Mouse (Mus musculus) hindbrain, postnatal 0 days (tissue): ENCODE measurements around the gene Wnk1. TPM values are rescaled to one million over a fixed set of nuclear protein-coding genes. Genes with fewer than 3 reads are reported as not detected.

ENCODE experiments used
- ATAC-seq: fragments of 200-750 bp; cut with Nextera tagmentation; 2 replicates; pipeline ENCODE4 v1.8.0; 2017; ENCODE audit warnings: mild to moderate bottlenecking, moderate TSS enrichment, moderate library complexity
- DNase-seq: peaks from one replicate; pipeline ENCODE4 v3.0.0-alpha.2; 2015; ENCODE audit warnings: low spot score
- H3K27ac ChIP-seq: fragments of 300-500 bp; sonication (generic); 2 replicates; pipeline ENCODE4 v1.5.1; 2014; ENCODE audit warnings: mild to moderate bottlenecking
- H3K27me3 ChIP-seq: fragments of 300-500 bp; sonication (generic); 2 replicates; pipeline ENCODE4 v1.6.1; 2014; ENCODE audit warnings: low read length, mixed read lengths; ENCODE audit not compliant: insufficient read depth
- H3K36me3 ChIP-seq: fragments of 300-500 bp; sonication (generic); 2 replicates; pipeline ENCODE4 v1.6.1; 2014; ENCODE audit warnings: low read length, mixed read lengths; ENCODE audit not compliant: insufficient read depth
- H3K4me1 ChIP-seq: fragments of 300-500 bp; sonication (generic); 2 replicates; pipeline ENCODE4 v1.6.1; 2014; ENCODE audit warnings: antibody characterized with exemption, low read length, mixed read lengths; ENCODE audit not compliant: insufficient read depth
- H3K4me2 ChIP-seq: fragments of 300-500 bp; sonication (generic); 2 replicates; pipeline ENCODE4 v1.6.1; 2014; ENCODE audit warnings: low read depth, mild to moderate bottlenecking, low read length, moderate library complexity, mixed read lengths
- H3K4me3 ChIP-seq: fragments of 300-500 bp; sonication (generic); 2 replicates; pipeline ENCODE4 v1.5.1; 2014; ENCODE audit warnings: low read length
- H3K9ac ChIP-seq: fragments of 300-500 bp; sonication (generic); replicated peaks from 2 replicates; pipeline ENCODE4 v1.6.1; 2014; ENCODE audit warnings: mild to moderate bottlenecking, low read length, moderate library complexity, mixed read lengths
- H3K9me3 ChIP-seq: fragments of 300-500 bp; sonication (generic); 2 replicates; pipeline ENCODE4 v1.6.1; 2016; ENCODE audit warnings: low read length, mixed read lengths
- CTCF ChIP-seq: IDR thresholded peaks from 2 replicates; pipeline ENCODE4 v1.5.1; 2016; ENCODE audit warnings: antibody characterized with exemption, control low read depth, low read depth
- WGBS: fragments of 180-500 bp; shearing (Covaris S2); extraction: QIAGEN DNeasy Blood & Tissue Kit; methylation state at CpG from one replicate; pipeline ENCODE4 v1.1.7; 2014; 5-methylcytosine and 5-hydroxymethylcytosine counted together
- polyA plus RNA-seq: library from polyadenylated mRNA; unstranded; fragments of >200 nt; fragmentation: Nextera tagmentation; extraction: Ambion mirVana; gene quantifications from 2 replicates; pipeline ENCODE4 v1.2.1, GENCODE M21; 2015
- total RNA-seq: library from RNA; depleted of rRNA; stranded (reverse); fragments of >200 nt; gene quantifications from 2 replicates; pipeline ENCODE4 v1.2.3, GENCODE M21; 2014

The Wnk1 gene
- total and polyA plus RNA-seq, 2 experiments from 2014 or later, result 42.8 to 133 TPM

DNA sequence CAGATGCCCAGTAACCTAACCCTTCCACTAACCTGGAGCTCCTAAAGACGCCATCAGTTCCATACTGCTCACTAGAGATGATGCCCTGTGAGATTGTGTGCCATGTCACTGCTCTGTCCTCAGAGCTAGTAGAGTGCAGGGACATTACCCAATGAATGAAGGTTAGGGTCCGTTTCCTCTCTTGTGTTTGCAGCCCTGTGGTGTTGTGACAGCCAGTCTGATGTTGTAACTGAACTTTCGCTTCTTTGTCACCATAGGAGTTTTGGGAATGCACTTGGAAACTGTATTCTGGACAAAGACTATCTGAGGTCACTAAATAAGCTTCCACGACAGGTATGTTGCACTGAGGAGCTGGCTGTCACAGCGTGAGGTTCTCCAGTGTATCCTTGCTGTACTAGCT is 122.8 kb downstream of the Wnk1 start:
- Histone ChIP-seq H3K4me1 (no peaks in the 10 kb centered on the region), H3K27me3 (no peaks in the 10 kb centered on the region), H3K9ac (no peak overlapping the region), H3K27ac (no peak overlapping the region), H3K4me3 (no peak overlapping the region), H3K36me3 (peaks cover 47% of the 10 kb centered on the region), H3K9me3 (no peaks in the 10 kb centered on the region), H3K4me2 (no peak overlapping the region)
- no peak for TF ChIP-seq CTCF
- DNase-seq, result no peak
- 95% methylated on average over 5 of the region's 5 CpGs for WGBS
- no peak for ATAC-seq

GRCm38 (mm10) chr6:119912046-119912445 is 126.4 kb downstream of the Wnk1 start:
- 82% methylated on average over 5 of the region's 5 CpGs for WGBS
- peaks cover 29% of the 10 kb centered on the region for H3K36me3 ChIP-seq

DNA sequence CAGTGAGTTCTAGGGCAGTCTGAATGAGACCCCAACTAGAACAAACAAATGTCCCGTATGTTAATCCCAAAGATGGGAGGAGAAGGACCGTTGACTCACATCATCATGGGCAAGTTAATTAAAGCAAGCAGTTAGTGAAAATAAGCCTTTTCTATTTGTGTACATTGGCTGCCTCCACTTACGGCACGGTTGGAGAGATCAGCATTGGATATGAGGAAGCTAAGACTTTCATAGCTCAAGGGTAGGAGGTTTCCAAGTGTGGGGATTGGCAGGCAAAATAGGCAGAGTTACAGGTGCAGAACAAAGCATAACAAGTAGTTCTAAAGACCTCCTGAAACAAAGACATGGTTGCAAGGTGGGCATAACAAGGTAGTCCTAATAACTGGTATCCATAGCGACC is 133.0 kb downstream of the Wnk1 start:
- H3K4me1 ChIP-seq, result no peaks in the 10 kb centered on the region
- no peak overlapping the region for H3K27ac ChIP-seq
- H3K27me3 ChIP-seq, result no peaks in the 10 kb centered on the region
- H3K9ac ChIP-seq, result no peak overlapping the region
- no peaks in the 10 kb centered on the region for H3K36me3 ChIP-seq
- DNase-seq (no peak), ATAC-seq (no peak)
- WGBS, result 88% methylated on average over 5 of the region's 5 CpGs
- H3K4me3 ChIP-seq, result no peak overlapping the region
- TF ChIP-seq CTCF, result no peak
- no peaks in the 10 kb centered on the region for H3K9me3 ChIP-seq
- no peak overlapping the region for H3K4me2 ChIP-seq

More at GRCm38 (mm10) chr6:119912046-119912445, 126.4 kb downstream of the Wnk1 start:
- Histone ChIP-seq H3K9ac (no peak overlapping the region), H3K4me2 (no peak overlapping the region), H3K4me1 (no peaks in the 10 kb centered on the region), H3K27ac (no peak overlapping the region), H3K4me3 (no peak overlapping the region), H3K9me3 (no peaks in the 10 kb centered on the region), H3K27me3 (no peaks in the 10 kb centered on the region)
- no peak for ATAC-seq
- no peak for TF ChIP-seq CTCF
- no peak for DNase-seq

- Histone ChIP-seq H3K9me3 (no peaks in the 10 kb centered on the region), H3K4me1 (no peaks in the 10 kb centered on the region), H3K4me2 (peak overlapping the region; percentile 78), H3K36me3 (no peaks in the 10 kb centered on the region), H3K9ac (peak overlapping the region; percentile 89), H3K27me3 (no peaks in the 10 kb centered on the region), H3K27ac (peak overlapping the region; percentile 94), H3K4me3 (peak overlapping the region; percentile 94)
- DNase-seq, result peak; percentile 29
- ATAC-seq, result no peak
- 17% methylated on average over 15 of the region's 15 CpGs for WGBS
- TF ChIP-seq CTCF, result no peak
These were observed 135.2 kb downstream of the Wnk1 start for GRCm38 (mm10) chr6:119903081-119903789.

- H3K4me2 ChIP-seq, result peak within 1 kb of the TSS; percentile 78
- DNase-seq, result peak; percentile 95
- no peaks in the 10 kb centered on the region for H3K9me3 ChIP-seq
- H3K27me3 ChIP-seq, result no peaks in the 10 kb centered on the region
- peak; percentile 92 for ATAC-seq
- H3K4me3 ChIP-seq, result peak within 1 kb of the TSS; percentile 94
- WGBS, result under 1% methylated on average over 66 of the region's 67 CpGs
- TF ChIP-seq CTCF, result no peak
- H3K36me3 ChIP-seq, result no peaks in the 10 kb centered on the region
- peak within 1 kb of the TSS; percentile 89 for H3K9ac ChIP-seq
- H3K27ac ChIP-seq, result peak within 1 kb of the TSS; percentile 94
- no peaks in the 10 kb centered on the region for H3K4me1 ChIP-seq
These were observed 136.0 kb downstream of the Wnk1 start, which contains the start of gene Rad52 for GRCm38 (mm10) chr6:119902204-119903080. TSS of gene Rad52 (plus strand) at chr6:119902698.

DNA sequence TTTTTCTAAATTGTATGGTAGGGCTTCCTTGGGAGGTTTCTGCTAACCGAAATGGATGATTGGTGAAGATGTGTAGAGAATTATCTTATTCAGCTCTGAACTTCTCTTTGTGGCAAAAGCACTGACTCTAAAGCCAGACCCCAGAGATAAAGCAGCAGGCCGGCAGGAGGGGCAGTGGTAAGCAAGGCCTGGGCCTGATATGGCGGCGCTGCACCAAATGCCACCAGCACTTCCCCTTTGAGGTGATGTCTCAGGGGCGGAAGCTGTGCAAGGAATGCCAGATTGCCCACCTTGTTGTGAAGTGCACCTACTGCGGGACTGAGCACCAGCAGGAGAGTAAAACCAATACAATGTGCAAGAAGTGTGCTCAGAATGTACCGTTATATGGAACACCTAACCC is 145.8 kb downstream of the Wnk1 start:
- no peaks in the 10 kb centered on the region for H3K4me1 ChIP-seq
- no peak overlapping the region for H3K4me2 ChIP-seq
- no peak for DNase-seq
- no peak for TF ChIP-seq CTCF
- ATAC-seq, result no peak
- H3K4me3 ChIP-seq, result no peak overlapping the region
- no peak overlapping the region for H3K9ac ChIP-seq
- H3K9me3 ChIP-seq, result no peaks in the 10 kb centered on the region
- H3K27ac ChIP-seq, result no peak overlapping the region
- no peaks in the 10 kb centered on the region for H3K27me3 ChIP-seq
- WGBS, result 85% methylated on average over 7 of the region's 7 CpGs
- no peaks in the 10 kb centered on the region for H3K36me3 ChIP-seq
